Mouse (Mus musculus) T-cell, adult 66 days (primary cell): ENCODE measurements around the gene Tnni3. TPM values are rescaled to one million over a fixed set of nuclear protein-coding genes. Genes with fewer than 3 reads are reported as not detected.

Experiments used
- total RNA-seq, 2 experiments: library from RNA; stranded (reverse); gene quantifications; 3 replicates in 1 of 2; 4 replicates in 1 of 2; pipeline ENCODE4 v1.2.4; 2023

Tnni3 gene
- not detected for total RNA-seq

DNA sequence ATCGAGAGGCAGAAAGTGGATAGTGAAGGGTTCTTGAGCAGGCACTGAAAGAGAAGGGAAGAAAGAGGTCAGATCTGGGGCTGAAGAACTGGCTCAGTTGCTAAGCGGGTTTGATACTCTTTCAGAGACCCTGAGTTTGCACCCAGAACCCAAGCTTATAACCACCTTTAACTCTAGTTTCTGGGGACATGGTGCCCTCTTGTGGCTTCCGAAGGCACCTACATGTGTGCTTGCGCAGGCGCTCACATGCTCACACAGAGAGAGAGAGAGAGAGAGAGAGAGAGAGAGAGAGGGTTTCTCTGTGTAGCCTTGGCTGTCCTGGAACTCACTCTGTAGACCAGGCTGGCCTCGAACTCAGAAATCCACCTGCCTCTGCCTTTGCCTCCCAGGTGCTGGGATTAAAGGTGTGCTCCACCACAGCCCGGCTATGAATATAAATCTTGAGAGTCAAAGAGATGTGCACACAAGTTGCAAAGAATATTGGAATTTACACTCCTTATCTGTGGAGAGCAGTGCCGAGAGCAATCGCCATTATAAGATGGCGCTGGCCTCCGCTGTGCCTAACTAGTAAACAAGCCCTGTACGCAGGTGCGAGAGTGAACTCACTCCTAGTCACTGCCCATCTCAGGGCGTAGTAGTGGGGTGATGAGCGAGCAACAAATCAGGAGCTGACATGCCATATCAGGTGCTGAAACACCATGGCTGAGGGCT lies at the start of gene Tnni3:
TSS of gene Tnni3 (minus strand) at position 18 of the 711 bp plus-strand sequence.

DNA sequence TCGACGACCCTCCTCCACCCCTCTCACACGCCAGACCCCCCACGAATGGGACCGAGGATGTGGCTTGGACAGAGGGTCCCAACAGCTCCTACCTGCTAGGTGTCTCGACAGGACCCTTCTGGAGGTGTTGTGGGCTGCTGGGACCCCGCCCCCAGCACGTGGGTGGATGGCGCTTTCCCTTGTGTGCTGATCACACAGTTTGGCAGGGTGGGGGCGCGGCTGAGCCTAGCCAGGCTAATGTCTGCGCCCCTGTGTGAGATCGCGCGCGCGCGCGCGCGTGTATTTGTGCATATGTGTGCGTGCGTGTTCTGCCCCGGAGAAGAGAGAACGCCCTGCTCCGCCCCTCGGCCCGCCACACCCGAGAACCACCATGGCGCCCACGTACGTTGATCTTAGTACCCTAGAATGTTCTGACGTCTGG lies 23.2 kb upstream of the Tnni3 start, which contains the start of gene Syt5:
TSS of gene Syt5 (minus strand) at position 321 of the 421 bp plus-strand sequence.

DNA sequence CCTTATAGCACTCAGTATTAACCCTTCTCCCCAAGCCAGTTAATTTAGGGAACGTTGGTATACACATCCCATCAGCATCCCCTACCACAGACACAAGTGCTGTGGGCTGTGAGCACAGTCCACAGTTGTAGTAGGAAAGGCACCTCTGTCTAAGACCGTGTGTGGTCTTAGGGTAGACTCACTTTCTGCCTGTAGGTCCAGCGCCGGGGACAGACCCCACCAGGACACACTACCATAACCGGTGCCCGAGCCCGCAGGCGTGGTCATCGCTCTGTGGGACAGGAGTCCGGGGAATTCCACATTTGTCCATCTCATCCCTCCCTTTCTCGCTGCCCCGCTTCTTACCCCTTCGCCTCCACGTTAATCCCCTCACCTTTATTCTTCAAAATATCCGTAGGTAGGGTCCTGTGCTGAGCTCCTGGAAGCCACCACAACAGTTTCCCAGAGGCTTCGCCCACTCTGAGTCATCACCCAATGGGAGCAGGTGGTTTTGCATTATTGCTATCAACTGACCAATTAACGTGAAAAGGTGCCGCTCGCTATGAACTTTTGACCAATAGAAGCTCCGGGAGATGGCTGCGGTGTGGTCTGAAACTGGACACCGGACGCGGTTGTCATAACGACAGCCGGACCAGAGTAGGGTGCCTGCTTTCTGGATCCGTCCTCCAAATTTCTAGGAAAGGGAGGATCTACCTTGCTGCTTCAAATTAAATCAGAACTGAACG lies 8.1 kb upstream of the Tnni3 start, which contains the start of gene Dnaaf3:
TSS of gene Dnaaf3 (minus strand) at position 449 of the 725 bp plus-strand sequence.

DNA sequence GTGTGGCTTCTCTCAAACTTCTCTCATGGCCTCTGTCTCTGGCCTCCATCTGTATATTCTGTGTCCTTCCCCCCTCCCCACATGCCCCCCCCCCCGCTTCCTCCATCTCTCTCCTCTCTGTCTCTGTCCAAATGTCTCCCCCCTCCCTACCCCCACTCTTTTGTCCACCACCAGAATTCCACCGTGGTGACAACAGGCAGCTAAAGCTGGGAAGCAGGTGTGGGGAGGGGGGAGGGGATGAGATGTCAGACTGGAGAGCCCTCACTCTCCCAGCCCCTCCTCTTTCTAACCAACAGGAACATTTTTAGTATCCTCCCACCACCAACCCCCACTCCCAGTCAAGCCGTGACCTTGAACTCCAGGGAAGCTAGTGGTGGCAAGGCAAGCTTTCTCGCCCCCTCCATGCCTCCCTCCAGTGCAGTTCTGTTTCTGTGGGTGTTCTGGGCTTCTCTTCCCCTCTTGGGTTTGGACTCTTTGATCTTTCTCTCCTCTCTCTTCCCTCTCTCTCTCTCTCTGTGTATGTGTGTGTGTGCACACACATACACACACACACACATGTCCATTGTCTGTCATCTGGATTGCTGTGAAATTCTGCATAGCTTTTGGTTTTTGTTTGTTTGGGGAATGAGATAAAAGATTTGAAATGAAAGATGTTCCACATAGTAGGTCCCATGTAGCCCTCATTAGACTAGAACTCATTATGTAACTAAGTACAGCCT lies 7.5 kb downstream of the Tnni3 start, which contains the start of gene Tnnt1:
TSS of gene Tnnt1 (minus strand) at position 51 of the 719 bp plus-strand sequence.

DNA sequence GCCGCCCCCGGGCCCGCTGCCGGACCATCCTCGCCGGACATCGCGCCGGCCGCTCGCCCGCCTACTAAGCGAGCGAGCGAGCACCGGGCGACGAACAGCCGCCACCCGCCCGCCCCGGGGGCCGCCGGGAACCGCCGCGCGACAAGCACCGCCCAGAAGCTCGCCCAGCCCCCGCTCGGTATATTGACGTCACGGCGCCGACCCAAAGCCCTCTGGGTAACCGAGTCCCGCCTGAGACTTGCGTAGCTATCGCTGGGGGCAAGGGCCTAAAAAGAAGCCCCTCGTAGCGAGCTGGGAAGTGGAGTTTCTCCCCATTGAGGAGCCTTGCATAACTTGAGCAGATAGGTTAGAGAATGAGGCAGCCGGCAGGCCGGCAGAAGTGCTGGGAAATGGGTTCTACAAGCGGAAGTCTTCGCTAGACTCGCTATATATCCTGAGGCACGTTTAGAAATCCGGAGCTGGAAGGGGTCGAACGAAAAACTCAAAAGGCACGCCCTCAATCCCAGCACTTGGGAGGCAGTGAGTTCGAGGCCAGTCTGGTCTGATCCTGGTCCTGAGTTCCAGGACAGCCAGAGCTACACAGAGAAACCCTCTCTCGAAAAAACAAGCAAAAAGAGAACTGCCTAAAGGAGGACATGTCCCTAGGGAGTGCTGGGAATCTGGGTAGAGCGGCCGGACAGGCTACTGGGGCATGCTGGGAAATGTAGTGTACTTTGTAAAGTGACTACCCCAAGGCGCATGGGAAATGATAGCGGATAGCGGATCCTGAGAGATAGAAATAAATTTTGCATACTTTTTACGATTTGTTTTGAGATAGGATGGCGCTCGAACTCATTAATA lies 22.3 kb downstream of the Tnni3 start, which contains the start of gene Ppp1r12c:
TSS of gene Ppp1r12c (minus strand) at position 123 of the 840 bp plus-strand sequence.

Other genes with a start within 250 kb of the Tnni3 start
- 1 to 10 TPM in 1 of 2 experiments, under 1 TPM in 1; 0.77 to 4.7 TPM for gene Ncr1, start 186.5 kb downstream of the Tnni3 start, total RNA-seq
- gene Gp6, start 126.5 kb downstream of the Tnni3 start, total RNA-seq = not detected
- gene Rdh13, start 78.6 kb downstream of the Tnni3 start, total RNA-seq = 10 to 100 TPM; 10.7 to 13.4 TPM
- 10 to 100 TPM; 15.7 to 17.8 TPM for gene Eps8l1, start 63.6 kb downstream of the Tnni3 start, total RNA-seq
- 100 to 1,000 TPM; 275 to 289 TPM for gene Ppp1r12c, start 22.5 kb downstream of the Tnni3 start, total RNA-seq
- gene Tnnt1, start 7.8 kb downstream of the Tnni3 start, total RNA-seq = 1 to 10 TPM; 4.7 to 6.1 TPM
- not detected for gene Dnaaf3, start 8.2 kb upstream of the Tnni3 start, total RNA-seq
- under 1 TPM in 1 of 2 experiments, not detected in 1; 0.83 TPM for gene Syt5, start 23.3 kb upstream of the Tnni3 start, total RNA-seq
- not detected for gene Ptprh, start 79.8 kb upstream of the Tnni3 start, total RNA-seq
- 10 to 100 TPM; 56.1 to 82.6 TPM for gene Tmem86b, start 107.2 kb upstream of the Tnni3 start, total RNA-seq
- 100 to 1,000 TPM; 269 to 275 TPM for gene Ppp6r1, start 134.8 kb upstream of the Tnni3 start, total RNA-seq
- 10 to 100 TPM; 56.0 to 66.8 TPM for gene Hspbp1, start 160.8 kb upstream of the Tnni3 start, total RNA-seq
- not detected for gene Brsk1, start 166.4 kb upstream of the Tnni3 start, total RNA-seq
- under 1 TPM; 0.21 to 0.76 TPM for gene Tmem150b, start 201.0 kb upstream of the Tnni3 start, total RNA-seq
- 10 to 100 TPM; 66.9 to 85.4 TPM for gene Kmt5c, start 215.9 kb upstream of the Tnni3 start, total RNA-seq
- gene Cox6b2, start 228.9 kb upstream of the Tnni3 start, total RNA-seq = 1 to 10 TPM; 2.1 to 4.0 TPM
- not detected for gene Fam71e2, start 247.1 kb upstream of the Tnni3 start, total RNA-seq